Mouse (Mus musculus) CH12.LX (cell line): Measurements from ENCODE around the gene Dcaf6. TPM values are rescaled to one million over a fixed set of nuclear protein-coding genes. Genes with fewer than 3 reads are reported as not detected.

Source experiments
- DNase-seq: peaks from one replicate; pipeline ENCODE4 v3.0.0-alpha.2; 2013; ENCODE audit errors: extremely low read depth
- H3K27ac ChIP-seq: 2 replicates; pipeline ENCODE4 v1.5.1; 2012; ENCODE audit warnings: low read depth, mild to moderate bottlenecking, control low read depth, moderate library complexity; ENCODE audit not compliant: insufficient read depth
- H3K27me3 ChIP-seq: replicated peaks from 2 replicates; pipeline ENCODE3; 2012; ENCODE audit warnings: inconsistent platforms
- H3K36me3 ChIP-seq, 2 experiments: replicated peaks in 1 of 2; 2 replicates each; pipeline versions ENCODE3 to v1.6.1; 2012; ENCODE audit warnings: inconsistent platforms in 1 of 2, low read length in 1 of 2, mild to moderate bottlenecking in 1 of 2, mixed read lengths in 1 of 2, moderate library complexity in 1 of 2; ENCODE audit not compliant: control insufficient read depth in 1 of 2, insufficient read depth in 1 of 2
- H3K4me1 ChIP-seq, 2 experiments: 2 replicates each; pipeline ENCODE4 v1.6.1; 2012; ENCODE audit warnings: inconsistent platforms in 1 of 2, moderate library complexity in 1 of 2; ENCODE audit not compliant: insufficient read depth in 2 of 2, control insufficient read depth in 1 of 2
- H3K4me2 ChIP-seq: 2 replicates; pipeline ENCODE4 v1.6.1; 2012; ENCODE audit warnings: low read depth, mild to moderate bottlenecking, control low read depth; ENCODE audit not compliant: poor library complexity, insufficient read depth, severe bottlenecking
- H3K4me3 ChIP-seq, 3 experiments: fragments of 150-350 bp in 1 of 3; sonication (generic) in 1 of 3; replicated peaks in 1 of 3; 2 replicates each; pipeline versions ENCODE3 to v1.5.1; 2011 to 2012; ENCODE audit warnings: low read depth in 2 of 3, low read length in 2 of 3, mild to moderate bottlenecking in 2 of 3, moderate library complexity in 2 of 3, control low read depth in 1 of 3, improper control_type of control experiment in 1 of 3, inconsistent platforms in 1 of 3, mixed read lengths in 1 of 3; ENCODE audit not compliant: poor library complexity in 1 of 3
- H3K79me2 ChIP-seq: replicated peaks from 2 replicates; pipeline ENCODE4 v1.6.1; 2012; ENCODE audit warnings: mild to moderate bottlenecking, moderate library complexity; ENCODE audit not compliant: control insufficient read depth, poor library complexity, insufficient read depth, severe bottlenecking; ENCODE audit errors: extremely low read depth
- H3K9ac ChIP-seq: 2 replicates; pipeline ENCODE4 v1.6.1; 2012; ENCODE audit warnings: low read depth, mild to moderate bottlenecking, control low read depth, moderate library complexity; ENCODE audit not compliant: insufficient read depth
- H3K9me3 ChIP-seq: replicated peaks from 2 replicates; pipeline ENCODE3; 2012; ENCODE audit warnings: low read length, inconsistent platforms, mixed read lengths
- CHD1 ChIP-seq: IDR thresholded peaks from 2 replicates; pipeline ENCODE4 v1.6.1; 2012; ENCODE audit warnings: low read depth, low read length, improper control_type of control experiment, inconsistent platforms
- CHD2 ChIP-seq: IDR thresholded peaks from 2 replicates; pipeline ENCODE4 v1.6.1; 2011; ENCODE audit warnings: low read length, improper control_type of control experiment
- CTCF ChIP-seq, 2 experiments: IDR thresholded peaks in 1 of 2; conservative IDR thresholded peaks in 1 of 2; 2 replicates each; pipeline ENCODE4 v1.5.1; 2011 to 2012; ENCODE audit warnings: low read depth in 2 of 2, low read length in 2 of 2, improper control_type of control experiment in 1 of 2, inconsistent platforms in 1 of 2, mild to moderate bottlenecking in 1 of 2, moderate library complexity in 1 of 2
- E2F4 ChIP-seq: IDR thresholded peaks from 2 replicates; pipeline ENCODE4 v1.6.1; 2011; ENCODE audit warnings: low read depth, low read length, improper control_type of control experiment; ENCODE audit not compliant: insufficient replicate concordance
- ELF1 ChIP-seq: IDR thresholded peaks from 2 replicates; pipeline ENCODE4 v1.6.1; 2014; ENCODE audit warnings: low read depth, mild to moderate bottlenecking, inconsistent platforms, low read length, improper control_type of control experiment
- EP300 ChIP-seq: IDR thresholded peaks from 2 replicates; pipeline ENCODE4 v1.6.1; 2011; ENCODE audit warnings: low read length, improper control_type of control experiment
- ETS1 ChIP-seq: conservative IDR thresholded peaks from 2 replicates; pipeline ENCODE4 v1.6.1; 2012; ENCODE audit warnings: low read depth, mild to moderate bottlenecking, inconsistent platforms, low read length, improper control_type of control experiment, moderate library complexity
- HCFC1 ChIP-seq: IDR thresholded peaks from 2 replicates; pipeline ENCODE4 v1.6.1; 2012; ENCODE audit warnings: low read depth, mild to moderate bottlenecking, inconsistent platforms, low read length, improper control_type of control experiment
- MAFK ChIP-seq: IDR thresholded peaks from 2 replicates; pipeline ENCODE4 v1.6.1; 2011; ENCODE audit warnings: low read length, improper control_type of control experiment; ENCODE audit not compliant: insufficient replicate concordance
- MAX ChIP-seq: IDR thresholded peaks from 2 replicates; pipeline ENCODE4 v1.6.1; 2011; ENCODE audit warnings: low read length, improper control_type of control experiment
- MEF2A ChIP-seq: IDR thresholded peaks from 2 replicates; pipeline ENCODE4 v1.6.1; 2014; ENCODE audit warnings: low read depth, mild to moderate bottlenecking, inconsistent platforms, low read length, improper control_type of control experiment, borderline replicate concordance
- MXI1 ChIP-seq: IDR thresholded peaks from 2 replicates; pipeline ENCODE4 v1.6.1; 2011; ENCODE audit warnings: mild to moderate bottlenecking, low read depth, low read length, improper control_type of control experiment
- NELFE ChIP-seq: IDR thresholded peaks from 2 replicates; pipeline ENCODE4 v1.6.1; 2011; ENCODE audit warnings: low read depth, low read length, improper control_type of control experiment
- PAX5 ChIP-seq: IDR thresholded peaks from 2 replicates; pipeline ENCODE4 v1.6.1; 2012; ENCODE audit warnings: low read length, inconsistent platforms, mixed read lengths
- POLR2A ChIP-seq: IDR thresholded peaks from 2 replicates; pipeline ENCODE4 v1.6.1; 2011; ENCODE audit warnings: low read depth, mild to moderate bottlenecking, improper control_type of control experiment, low read length
- POLR2AphosphoS2 ChIP-seq: IDR thresholded peaks from 2 replicates; pipeline ENCODE4 v1.6.1; 2011; ENCODE audit warnings: low read depth, low read length, improper control_type of control experiment
- RCOR1 ChIP-seq: conservative IDR thresholded peaks from 2 replicates; pipeline ENCODE4 v1.6.1; 2012; ENCODE audit warnings: low read depth, mild to moderate bottlenecking, inconsistent platforms, low read length, improper control_type of control experiment
- SMC3 ChIP-seq: IDR thresholded peaks from 2 replicates; pipeline ENCODE4 v1.6.1; 2011; ENCODE audit warnings: low read depth, low read length, improper control_type of control experiment
- TCF12 ChIP-seq: IDR thresholded peaks from 2 replicates; pipeline ENCODE4 v1.6.1; 2014; ENCODE audit warnings: low read depth, mild to moderate bottlenecking, inconsistent platforms, low read length, improper control_type of control experiment
- UBTF ChIP-seq: IDR thresholded peaks from 2 replicates; pipeline ENCODE4 v1.6.1; 2012; ENCODE audit warnings: low read depth, mild to moderate bottlenecking, inconsistent platforms, low read length, improper control_type of control experiment, moderate library complexity
- USF1 ChIP-seq: IDR thresholded peaks from 2 replicates; pipeline ENCODE4 v1.6.1; 2014; ENCODE audit warnings: low read depth, mild to moderate bottlenecking, inconsistent platforms, low read length, improper control_type of control experiment
- ZMIZ1 ChIP-seq: IDR thresholded peaks from 2 replicates; pipeline ENCODE4 v1.6.1; 2012; ENCODE audit warnings: low read depth, mild to moderate bottlenecking, inconsistent platforms, low read length, improper control_type of control experiment
- dilution Hi-C: fragments of 300-500 bp; cut with MboI; formaldehyde crosslinking; loops from 2 replicates; pipeline ENCODE4 v1.14.3; 2020; ENCODE audit warnings: low sequenced_read_pairs; ENCODE audit not compliant: extremely low pct_unique_long_range_greater_than_20kb, extremely low pct_ligation_motif_present
- in situ Hi-C: fragments of 300-500 bp; cut with MboI; formaldehyde crosslinking; loops from 3 replicates; pipeline ENCODE4 v1.14.3; 2019; ENCODE audit warnings: low sequenced_read_pairs, low pct_ligation_motif_present, low pct_unique_long_range_greater_than_20kb, mixed read lengths
- polyA plus RNA-seq: library from polyadenylated mRNA; unstranded; fragments of >175 nt; gene quantifications from 2 replicates; pipeline ENCODE4 v1.2.1, GENCODE M21; 2012; ENCODE audit warnings: low read depth; ENCODE audit not compliant: insufficient read length
- total RNA-seq, 2 experiments: library from RNA; depleted of rRNA; stranded (reverse); fragments of 300-350 nt in 1 of 2; fragments of >200 nt in 1 of 2; gene quantifications; 2 replicates each; pipeline ENCODE4 v1.2.3; 2012 to 2014

The Dcaf6 gene
- total and polyA plus RNA-seq, 3 experiments = 3.7 to 4.1 (median 4.1) TPM

- Histone ChIP-seq H3K9me3 (no peaks in the 10 kb centered on the region), H3K27me3 (no peaks in the 10 kb centered on the region), H3K9ac (no peak overlapping the region), H3K27ac (no peak overlapping the region), H3K4me3 (no peak overlapping the region), H3K36me3 (no peaks in the 10 kb centered on the region), H3K79me2 (no peaks in the 10 kb centered on the region), H3K4me1 (peaks cover 0 to 4% of the 10 kb centered on the region in 2 experiments; a peak in 2 of 4 replicates), H3K4me2 (no peak overlapping the region)
- in situ Hi-C loops = no loop called here
- DNase-seq = no peak
- TF ChIP-seq ELF1 (no peak), E2F4 (no peak), CHD1 (no peak), USF1 (no peak), MXI1 (no peak), PAX5 (no peak), ZMIZ1 (no peak), POLR2AphosphoS2 (no peak)
- TF ChIP-seq, all 38 proteins: peak for 0
- dilution Hi-C loops = no loop called here
Measured at GRCm38 (mm10) chr1:165302455-165303208, 157.6 kb downstream of the Dcaf6 start.

- dilution Hi-C loops = no loop called here
Measured at GRCm38 (mm10) chr1:165301567-165301966, 158.7 kb downstream of the Dcaf6 start.

More at GRCm38 (mm10) chr1:165301567-165301966, 158.7 kb downstream of the Dcaf6 start:
- Histone ChIP-seq H3K79me2 (no peaks in the 10 kb centered on the region), H3K4me1 (peaks cover 0 to 4% of the 10 kb centered on the region in 2 experiments; a peak in 2 of 4 replicates), H3K27ac (no peak overlapping the region), H3K4me3 (no peak overlapping the region), H3K4me2 (no peak overlapping the region), H3K9me3 (no peaks in the 10 kb centered on the region), H3K9ac (no peak overlapping the region), H3K36me3 (no peaks in the 10 kb centered on the region), H3K27me3 (no peaks in the 10 kb centered on the region)
- in situ Hi-C loops = no loop called here
- no peak for DNase-seq
- TF ChIP-seq HCFC1 (no peak), MAFK (no peak), RCOR1 (no peak), UBTF (no peak), CHD2 (no peak), MEF2A (no peak), CTCF (conservative IDR thresholded peaks at IDR 0.05 in 1 of 2, IDR thresholded peaks at IDR 0.05 in 1 of 2; ENCODE audit: low read depth in 2 of 2, low read length in 2 of 2) (no peak), ZMIZ1 (no peak), ETS1 (no peak), SMC3 (no peak), EP300 (no peak), MAX (no peak), TCF12 (no peak), NELFE (no peak), MXI1 (no peak), E2F4 (no peak), POLR2A (no peak)
